Mouse (Mus musculus): ENCODE results near the gene Pcare.

DNA sequence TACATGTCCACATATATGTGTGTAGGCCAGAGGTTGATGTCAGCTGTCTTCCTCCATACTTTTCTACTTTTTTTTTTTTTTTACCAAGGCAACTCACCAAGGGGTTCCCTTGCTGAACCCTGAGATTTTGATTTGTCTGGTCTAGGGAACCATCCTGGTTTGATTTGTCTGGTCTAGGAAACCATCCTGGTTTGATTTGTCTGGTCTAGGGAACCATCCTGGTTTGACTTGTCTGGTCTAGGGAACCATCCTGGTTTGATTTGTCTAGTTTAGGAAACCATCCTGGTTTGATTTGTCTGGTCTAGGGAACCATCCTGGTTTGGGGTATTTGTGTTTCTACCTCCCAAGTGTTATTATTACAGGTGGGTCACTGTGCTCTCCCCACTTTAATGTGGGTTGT is 33.8 kb upstream of the Pcare start:
- TF ChIP-seq CTCF (IDR thresholded peaks at IDR 0.05; ENCODE audit: extremely low read depth, insufficient read depth, insufficient read length, insufficient replicate concordance) (no peak), POLR2A (IDR thresholded peaks at IDR 0.05; ENCODE audit: low read depth, low read length) (no peak)

Data from spleen, adult 2 months (tissue).